Mouse (Mus musculus): ENCODE measurements around the gene Dazap1. TPM values are rescaled to one million over a fixed set of nuclear protein-coding genes. Genes with fewer than 3 reads are reported as not detected.

Gene Dazap1
- polyA plus RNA-seq, 1 experiment from 2014 or later: 42.5 TPM

DNA sequence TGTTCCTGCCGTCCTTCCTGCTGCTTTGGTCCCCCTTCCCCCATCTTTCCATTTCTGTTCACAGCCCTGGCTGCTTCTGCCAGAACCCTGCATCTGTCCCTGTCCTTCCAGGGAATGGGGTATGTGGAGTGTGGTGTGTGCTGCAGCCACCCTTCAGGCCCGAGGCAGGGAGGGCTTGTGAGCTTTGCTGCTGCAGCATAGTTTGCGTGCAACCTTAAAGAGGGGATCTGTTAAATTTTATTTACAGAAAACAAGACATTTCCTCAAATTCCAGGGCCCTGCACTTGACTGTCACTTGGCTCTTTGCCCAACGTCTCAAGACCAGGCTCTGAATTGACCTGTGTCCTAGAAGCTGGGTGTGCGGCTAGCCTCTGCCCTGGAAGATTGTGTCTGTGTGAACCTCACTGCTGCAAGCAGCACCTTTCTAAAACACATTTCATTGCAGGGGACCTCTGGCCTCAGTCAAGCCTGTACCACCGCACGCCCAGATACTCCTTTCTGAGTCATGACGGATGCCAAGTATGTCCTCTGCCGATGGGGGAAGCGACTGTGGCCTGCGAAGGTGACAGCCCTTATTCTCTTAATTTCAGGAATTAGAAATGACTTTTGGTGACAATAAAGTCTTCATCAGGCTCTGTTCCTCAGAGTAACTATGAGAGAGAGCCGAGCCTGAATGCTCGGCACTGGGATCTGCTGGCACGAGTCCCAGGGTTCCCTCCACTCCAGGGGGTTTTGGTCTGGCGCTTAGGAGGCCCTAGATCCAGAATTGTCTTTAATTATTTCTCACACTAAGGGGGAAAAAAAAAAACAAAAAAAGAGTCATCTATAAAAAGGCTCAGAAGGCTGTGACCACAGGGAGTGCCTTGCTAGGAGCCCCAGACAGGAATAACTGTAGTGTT, 33.2 kb upstream of the Dazap1 start:
- no peaks in the 10 kb centered on the region for H3K9me3 ChIP-seq (ENCODE audit: control insufficient read depth, low read length)
- peak overlapping the region; percentile 97 for H3K27ac ChIP-seq (replicated peaks; ENCODE audit: low read depth, low read length)
- peak overlapping the region; percentile 92 for H3K9ac ChIP-seq (replicated peaks; ENCODE audit: low read length)
- H3K4me1 ChIP-seq (ENCODE audit: control insufficient read depth, insufficient read depth, low read length): peaks cover 56% of the 10 kb centered on the region
- H3K27me3 ChIP-seq (ENCODE audit: control insufficient read depth, insufficient read depth, low read length): no peaks in the 10 kb centered on the region
- no peak for ATAC-seq (ENCODE audit: low FRiP score, low TSS enrichment)
- H3K4me2 ChIP-seq (ENCODE audit: low read length): peak overlapping the region; percentile 94
- WGBS: 19% methylated on average over 15 of the region's 15 CpGs
- H3K4me3 ChIP-seq (replicated peaks; ENCODE audit: low read depth, low read length): peak overlapping the region; percentile 74
- DNase-seq: peak; percentile 63
- peaks cover 23% of the 10 kb centered on the region for H3K36me3 ChIP-seq (ENCODE audit: control insufficient read depth, insufficient read depth, low read length)

DNA sequence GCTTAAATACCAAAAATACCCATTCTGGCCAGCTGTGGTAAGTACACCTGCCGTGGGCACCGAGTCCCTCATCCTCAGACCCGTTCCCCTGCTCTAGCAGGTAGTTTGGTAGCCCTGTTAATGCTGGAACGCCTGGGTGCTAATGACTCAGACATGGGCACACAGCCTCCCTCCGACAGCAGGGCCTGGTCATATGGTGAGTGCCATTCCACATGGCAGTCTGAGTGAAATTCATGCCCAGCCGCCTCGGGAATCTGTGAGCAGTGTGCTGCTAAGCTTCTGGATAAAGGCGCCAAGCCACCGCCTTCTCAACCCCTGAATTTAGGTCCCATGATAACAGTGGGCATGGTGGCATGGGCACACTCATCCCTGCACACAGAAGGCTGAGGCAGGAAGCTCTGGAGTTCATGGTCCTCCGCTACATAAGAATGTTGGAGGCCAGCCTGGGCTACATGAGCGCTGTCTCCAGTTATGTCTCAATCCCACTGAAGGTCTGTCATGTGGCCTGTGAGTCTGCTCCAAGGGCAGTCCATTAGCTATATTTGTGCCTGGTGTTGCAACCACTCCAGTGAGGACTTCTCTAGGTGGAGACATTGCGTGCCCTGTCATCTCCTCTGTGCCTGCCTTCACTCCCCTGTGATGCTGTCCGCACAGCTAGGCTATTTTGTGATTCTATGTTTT, 25.0 kb upstream of the Dazap1 start:
- WGBS: 74% methylated on average over 13 of the region's 13 CpGs
- Histone ChIP-seq H3K27ac (replicated peaks; ENCODE audit: low read depth, low read length) (0 out of 2 replicates have a peak overlapping the region, but pooled peaks have one; percentile 41), H3K27me3 (ENCODE audit: control insufficient read depth, insufficient read depth, low read length) (no peaks in the 10 kb centered on the region), H3K4me3 (replicated peaks; ENCODE audit: low read depth, low read length) (peak overlapping the region; percentile 33), H3K4me2 (ENCODE audit: low read length) (peak overlapping the region; percentile 94), H3K9me3 (ENCODE audit: control insufficient read depth, low read length) (no peaks in the 10 kb centered on the region), H3K9ac (replicated peaks; ENCODE audit: low read length) (peak overlapping the region; percentile 63; the same call in 1 of the 2 replicates), H3K36me3 (ENCODE audit: control insufficient read depth, insufficient read depth, low read length) (peaks cover 88% of the 10 kb centered on the region), H3K4me1 (ENCODE audit: control insufficient read depth, insufficient read depth, low read length) (peaks cover 30% of the 10 kb centered on the region)
- DNase-seq (no peak), ATAC-seq (ENCODE audit: low FRiP score, low TSS enrichment) (no peak)

DNA sequence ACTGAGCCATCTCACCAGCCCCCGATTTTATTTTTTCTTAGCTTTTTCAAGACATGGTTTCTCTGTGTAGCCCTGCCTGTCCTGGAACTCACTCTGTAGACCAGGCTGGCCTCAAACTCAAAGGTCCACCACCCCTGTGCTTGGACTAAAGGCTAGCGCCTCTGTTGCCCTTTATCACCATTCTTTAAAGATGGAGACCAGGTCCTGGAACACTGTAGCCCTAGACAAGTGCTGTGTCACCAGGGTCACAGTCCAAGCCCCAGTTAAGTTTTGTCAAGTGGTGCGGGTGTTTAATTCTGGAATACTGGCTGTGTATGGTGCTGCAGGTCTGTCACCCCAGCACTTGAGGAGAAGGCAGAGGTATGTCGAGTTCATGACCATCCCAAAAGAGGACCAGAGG, 24.3 kb upstream of the Dazap1 start:
- no peak overlapping the region for H3K9ac ChIP-seq (replicated peaks; ENCODE audit: low read length)
- DNase-seq (no peak), ATAC-seq (ENCODE audit: low FRiP score, low TSS enrichment) (no peak)
- WGBS: 71% methylated on average over 4 of the region's 4 CpGs
- peak overlapping the region; percentile 37 for H3K4me2 ChIP-seq (ENCODE audit: low read length)
- peaks cover 33% of the 10 kb centered on the region for H3K4me1 ChIP-seq (ENCODE audit: control insufficient read depth, insufficient read depth, low read length)
- no peaks in the 10 kb centered on the region for H3K9me3 ChIP-seq (ENCODE audit: control insufficient read depth, low read length)
- no peaks in the 10 kb centered on the region for H3K27me3 ChIP-seq (ENCODE audit: control insufficient read depth, insufficient read depth, low read length)
- peaks cover 91% of the 10 kb centered on the region for H3K36me3 ChIP-seq (ENCODE audit: control insufficient read depth, insufficient read depth, low read length)
- H3K4me3 ChIP-seq (replicated peaks; ENCODE audit: low read depth, low read length): no peak overlapping the region
- no peak overlapping the region for H3K27ac ChIP-seq (replicated peaks; ENCODE audit: low read depth, low read length)

DNA sequence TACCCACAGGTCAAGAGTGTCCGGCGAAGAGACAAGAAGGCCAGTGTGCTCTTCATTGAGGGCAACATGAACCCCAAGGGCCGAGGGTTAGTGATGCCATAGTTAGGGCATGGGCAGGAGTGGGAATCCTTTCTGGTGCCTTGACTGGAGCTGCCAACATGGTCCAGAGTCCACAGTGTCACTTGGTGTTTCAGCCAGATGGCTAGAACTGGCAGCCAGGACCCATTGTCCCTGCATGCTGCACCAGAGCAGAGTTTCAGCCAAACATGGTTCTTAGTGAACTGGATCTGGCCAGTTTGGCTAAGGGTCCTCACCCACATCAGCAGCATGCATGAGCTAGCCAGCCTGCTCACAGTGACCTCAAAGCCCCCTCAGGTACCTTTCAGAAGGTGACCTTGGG, 23.0 kb upstream of the Dazap1 start:
- DNase-seq (no peak), ATAC-seq (ENCODE audit: low FRiP score, low TSS enrichment) (no peak)
- Histone ChIP-seq H3K4me3 (replicated peaks; ENCODE audit: low read depth, low read length) (no peak overlapping the region), H3K4me2 (ENCODE audit: low read length) (peak overlapping the region; percentile 37), H3K27ac (replicated peaks; ENCODE audit: low read depth, low read length) (no peak overlapping the region), H3K27me3 (ENCODE audit: control insufficient read depth, insufficient read depth, low read length) (no peaks in the 10 kb centered on the region), H3K36me3 (ENCODE audit: control insufficient read depth, insufficient read depth, low read length) (peaks cover 98% of the 10 kb centered on the region), H3K9ac (replicated peaks; ENCODE audit: low read length) (no peak overlapping the region), H3K4me1 (ENCODE audit: control insufficient read depth, insufficient read depth, low read length) (peaks cover 22% of the 10 kb centered on the region), H3K9me3 (ENCODE audit: control insufficient read depth, low read length) (no peaks in the 10 kb centered on the region)
- WGBS: 72% methylated on average over 3 of the region's 3 CpGs

DNA sequence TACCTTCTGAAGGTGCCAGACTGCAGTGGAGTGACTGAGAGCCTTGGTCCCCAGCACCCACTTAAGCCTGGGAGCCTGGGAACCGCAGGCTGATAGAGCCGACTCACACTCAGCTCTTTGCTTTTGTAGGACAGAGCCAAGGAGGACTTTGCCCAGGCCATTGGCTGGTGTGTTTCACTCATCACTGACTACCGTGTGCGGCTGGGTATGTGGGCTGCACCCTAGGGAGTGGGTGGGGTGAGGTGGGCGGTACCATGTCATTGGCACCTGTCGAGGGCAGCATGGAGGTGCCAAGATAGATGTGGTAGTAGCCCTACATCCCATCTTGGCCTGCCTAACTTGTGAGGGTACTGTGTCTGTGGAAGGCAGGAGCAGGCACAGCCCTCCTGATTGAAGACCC, 21.5 kb upstream of the Dazap1 start:
- H3K4me3 ChIP-seq (replicated peaks; ENCODE audit: low read depth, low read length): no peak overlapping the region
- H3K27me3 ChIP-seq (ENCODE audit: control insufficient read depth, insufficient read depth, low read length): no peaks in the 10 kb centered on the region
- 0 out of 2 replicates have a peak overlapping the region, but pooled peaks have one; percentile 14 for H3K27ac ChIP-seq (replicated peaks; ENCODE audit: low read depth, low read length)
- DNase-seq: no peak
- ATAC-seq (ENCODE audit: low FRiP score, low TSS enrichment): no peak
- peaks cover 98% of the 10 kb centered on the region for H3K36me3 ChIP-seq (ENCODE audit: control insufficient read depth, insufficient read depth, low read length)
- peaks cover 16% of the 10 kb centered on the region for H3K4me1 ChIP-seq (ENCODE audit: control insufficient read depth, insufficient read depth, low read length)
- H3K9ac ChIP-seq (replicated peaks; ENCODE audit: low read length): peak overlapping the region; percentile 20; the same call in 1 of the 2 replicates
- no peaks in the 10 kb centered on the region for H3K9me3 ChIP-seq (ENCODE audit: control insufficient read depth, low read length)
- WGBS: 67% methylated on average over 6 of the region's 6 CpGs
- H3K4me2 ChIP-seq (ENCODE audit: low read length): no peak overlapping the region

DNA sequence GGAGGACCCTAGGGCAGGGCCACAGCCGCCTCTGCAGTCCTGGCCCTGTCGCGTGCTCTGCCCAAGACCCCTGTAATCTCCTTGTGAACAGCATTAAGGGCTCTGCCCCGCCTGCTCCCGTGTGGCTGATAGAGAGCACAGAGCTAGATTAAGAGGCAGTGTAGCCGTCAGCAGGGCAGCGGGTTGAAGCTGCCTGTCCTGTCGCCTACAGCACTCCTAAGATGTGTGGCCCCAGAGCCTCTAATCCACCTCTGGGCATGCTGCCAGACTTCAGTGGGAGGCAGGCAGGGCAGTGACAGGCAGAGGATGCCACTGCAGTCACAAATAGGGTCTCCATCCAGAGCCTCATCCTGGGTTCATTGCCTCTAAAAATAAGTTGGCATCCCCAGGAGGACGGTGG, 19.2 kb upstream of the Dazap1 start:
- DNase-seq (peak; percentile 76), ATAC-seq (ENCODE audit: low FRiP score, low TSS enrichment) (peak; percentile 49)
- peaks cover 75% of the 10 kb centered on the region for H3K36me3 ChIP-seq (ENCODE audit: control insufficient read depth, insufficient read depth, low read length)
- 0 out of 2 replicates have a peak overlapping the region, but pooled peaks have one; percentile 0 for H3K9ac ChIP-seq (replicated peaks; ENCODE audit: low read length)
- 0 out of 2 replicates have a peak overlapping the region, but pooled peaks have one; percentile 15 for H3K4me2 ChIP-seq (ENCODE audit: low read length)
- H3K4me3 ChIP-seq (replicated peaks; ENCODE audit: low read depth, low read length): no peak overlapping the region
- H3K27ac ChIP-seq (replicated peaks; ENCODE audit: low read depth, low read length): peak overlapping the region; percentile 61
- WGBS: 30% methylated on average over 9 of the region's 9 CpGs
- no peaks in the 10 kb centered on the region for H3K27me3 ChIP-seq (ENCODE audit: control insufficient read depth, insufficient read depth, low read length)
- H3K9me3 ChIP-seq (ENCODE audit: control insufficient read depth, low read length): no peaks in the 10 kb centered on the region
- H3K4me1 ChIP-seq (ENCODE audit: control insufficient read depth, insufficient read depth, low read length): peaks cover 13% of the 10 kb centered on the region; the same call in 1 of the 2 replicates

DNA sequence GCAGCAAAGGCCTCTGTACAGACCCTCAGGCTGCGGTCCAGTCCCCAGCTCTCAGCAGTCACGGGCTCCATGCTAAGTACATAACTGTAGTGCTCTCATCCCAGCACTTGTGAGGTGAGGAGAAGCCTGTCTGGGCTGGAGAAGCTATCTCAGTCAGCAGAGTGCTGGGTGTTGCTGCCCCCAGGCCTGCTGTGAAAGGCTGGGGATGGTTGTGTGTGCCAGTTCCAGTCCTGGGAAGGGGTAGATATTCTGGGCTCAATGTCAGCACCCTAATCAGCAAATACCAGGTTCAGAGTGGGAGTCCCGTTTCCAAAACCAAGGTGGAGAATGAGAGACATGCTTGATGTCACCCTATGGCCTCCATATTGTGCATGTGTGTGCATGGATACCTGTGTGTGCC, 18.7 kb upstream of the Dazap1 start:
- Histone ChIP-seq H3K9ac (replicated peaks; ENCODE audit: low read length) (no peak overlapping the region), H3K27ac (replicated peaks; ENCODE audit: low read depth, low read length) (peak overlapping the region; percentile 61; the same call in 1 of the 2 replicates)

DNA sequence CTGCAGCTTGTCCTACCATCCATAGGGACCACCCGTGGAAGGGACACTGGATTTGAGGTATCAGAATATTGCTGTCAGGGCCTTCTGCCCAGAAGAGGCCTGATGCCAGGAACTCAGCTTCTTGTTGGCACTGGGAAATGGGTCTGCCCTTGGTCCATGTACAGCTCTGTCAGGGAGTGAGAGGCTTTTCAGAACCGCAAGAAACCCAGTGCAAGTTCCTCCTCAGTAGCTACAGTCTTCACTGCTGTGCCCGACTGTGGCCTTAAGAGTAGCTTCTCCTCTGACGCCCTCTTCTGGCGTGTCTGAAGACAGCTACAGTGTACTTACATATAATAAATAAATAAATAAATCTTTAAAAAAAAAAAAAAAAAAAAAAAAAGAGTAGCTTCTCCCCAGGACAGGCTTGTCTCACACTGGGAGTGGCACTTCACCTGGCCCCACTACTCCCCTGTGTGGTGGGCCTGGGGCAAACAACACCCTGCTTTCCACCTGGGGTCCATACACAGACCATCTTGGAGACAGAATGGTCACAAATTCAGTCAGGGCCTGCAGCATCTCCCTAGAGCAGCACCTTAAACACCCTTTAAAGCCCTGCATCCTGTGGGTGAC, 16.4 kb upstream of the Dazap1 start:
- H3K9me3 ChIP-seq (ENCODE audit: control insufficient read depth, low read length): no peaks in the 10 kb centered on the region
- DNase-seq: peak; percentile 83
- no peak overlapping the region for H3K4me2 ChIP-seq (ENCODE audit: low read length)
- no peaks in the 10 kb centered on the region for H3K27me3 ChIP-seq (ENCODE audit: control insufficient read depth, insufficient read depth, low read length)
- ATAC-seq (ENCODE audit: low FRiP score, low TSS enrichment): no peak
- peaks cover 15% of the 10 kb centered on the region for H3K4me1 ChIP-seq (ENCODE audit: control insufficient read depth, insufficient read depth, low read length)
- no peak overlapping the region for H3K4me3 ChIP-seq (replicated peaks; ENCODE audit: low read depth, low read length)
- H3K9ac ChIP-seq (replicated peaks; ENCODE audit: low read length): peak overlapping the region; percentile 29; the same call in 1 of the 2 replicates
- H3K36me3 ChIP-seq (ENCODE audit: control insufficient read depth, insufficient read depth, low read length): peaks cover 47% of the 10 kb centered on the region
- WGBS: 22% methylated on average over 5 of the region's 5 CpGs
- peak overlapping the region; percentile 69 for H3K27ac ChIP-seq (replicated peaks; ENCODE audit: low read depth, low read length)

More for the DNA sequence above, 18.7 kb upstream of the Dazap1 start:
- H3K27me3 ChIP-seq (ENCODE audit: control insufficient read depth, insufficient read depth, low read length): no peaks in the 10 kb centered on the region
- 61% methylated on average over 3 of the region's 3 CpGs for WGBS
- H3K36me3 ChIP-seq (ENCODE audit: control insufficient read depth, insufficient read depth, low read length): peaks cover 70% of the 10 kb centered on the region
- H3K4me1 ChIP-seq (ENCODE audit: control insufficient read depth, insufficient read depth, low read length): peaks cover 13% of the 10 kb centered on the region; the same call in 1 of the 2 replicates
- ATAC-seq (ENCODE audit: low FRiP score, low TSS enrichment): no peak
- DNase-seq: no peak
- H3K4me3 ChIP-seq (replicated peaks; ENCODE audit: low read depth, low read length): no peak overlapping the region
- H3K4me2 ChIP-seq (ENCODE audit: low read length): no peak overlapping the region
- H3K9me3 ChIP-seq (ENCODE audit: control insufficient read depth, low read length): no peaks in the 10 kb centered on the region
